Mouse (Mus musculus): ENCODE measurements around the gene Fxyd3. TPM values are rescaled to one million over a fixed set of nuclear protein-coding genes. Genes with fewer than 3 reads are reported as not detected.
A peak's percentile ranks its signal among the peaks of the same experiment; 100 is the strongest.

Fxyd3 gene
- polyA plus RNA-seq, 1 experiment from 2014 or later: 0.43 TPM

DNA sequence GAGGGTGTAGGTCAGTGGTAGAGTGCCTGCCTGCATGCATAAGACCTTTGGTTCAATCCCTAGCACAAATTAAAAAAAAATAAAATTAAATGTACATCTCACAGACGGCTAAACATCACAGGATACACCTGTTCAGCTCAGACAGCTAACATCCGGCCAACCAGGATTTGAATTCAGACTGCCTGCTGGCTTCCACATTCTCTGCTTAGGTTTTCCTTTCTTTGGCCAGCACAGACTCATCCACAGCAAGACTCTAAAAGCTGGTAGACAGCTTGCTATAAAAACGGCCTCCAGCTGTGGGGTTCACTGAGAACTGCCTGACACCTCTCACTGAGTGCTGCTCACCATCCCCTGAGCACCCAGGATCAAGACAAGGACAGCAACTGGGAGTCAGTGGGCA, 29.7 kb upstream of the Fxyd3 start:
- WGBS: 59% methylated on average over 3 of the region's 3 CpGs

GRCm38 (mm10) chr7:31105061-31105768, 28.7 kb upstream of the Fxyd3 start:
- Histone ChIP-seq H3K4me2 (ENCODE audit: low read length) (no peak overlapping the region), H3K27ac (ENCODE audit: low read depth, low read length) (no peak overlapping the region), H3K4me3 (ENCODE audit: low read length) (no peak overlapping the region), H3K9ac (ENCODE audit: low read depth, low read length) (no peak overlapping the region), H3K9me3 (ENCODE audit: control insufficient read depth, low read length) (no peaks in the 10 kb centered on the region), H3K36me3 (ENCODE audit: control insufficient read depth, insufficient read depth, low read length) (no peaks in the 10 kb centered on the region), H3K27me3 (replicated peaks; ENCODE audit: control insufficient read depth, insufficient read depth, low read length) (no peaks in the 10 kb centered on the region), H3K4me1 (ENCODE audit: control insufficient read depth, insufficient read depth, low read depth, low read length) (no peaks in the 10 kb centered on the region)
- no peak for ATAC-seq
- WGBS: 62% methylated on average over 15 of the region's 15 CpGs

More for the DNA sequence above, 29.7 kb upstream of the Fxyd3 start:
- Histone ChIP-seq H3K4me1 (ENCODE audit: control insufficient read depth, insufficient read depth, low read depth, low read length) (no peaks in the 10 kb centered on the region), H3K4me3 (ENCODE audit: low read length) (no peak overlapping the region), H3K4me2 (ENCODE audit: low read length) (no peak overlapping the region), H3K36me3 (ENCODE audit: control insufficient read depth, insufficient read depth, low read length) (no peaks in the 10 kb centered on the region), H3K9ac (ENCODE audit: low read depth, low read length) (no peak overlapping the region), H3K27me3 (replicated peaks; ENCODE audit: control insufficient read depth, insufficient read depth, low read length) (no peaks in the 10 kb centered on the region), H3K9me3 (ENCODE audit: control insufficient read depth, low read length) (no peaks in the 10 kb centered on the region), H3K27ac (ENCODE audit: low read depth, low read length) (no peak overlapping the region)
- ATAC-seq: no peak

DNA sequence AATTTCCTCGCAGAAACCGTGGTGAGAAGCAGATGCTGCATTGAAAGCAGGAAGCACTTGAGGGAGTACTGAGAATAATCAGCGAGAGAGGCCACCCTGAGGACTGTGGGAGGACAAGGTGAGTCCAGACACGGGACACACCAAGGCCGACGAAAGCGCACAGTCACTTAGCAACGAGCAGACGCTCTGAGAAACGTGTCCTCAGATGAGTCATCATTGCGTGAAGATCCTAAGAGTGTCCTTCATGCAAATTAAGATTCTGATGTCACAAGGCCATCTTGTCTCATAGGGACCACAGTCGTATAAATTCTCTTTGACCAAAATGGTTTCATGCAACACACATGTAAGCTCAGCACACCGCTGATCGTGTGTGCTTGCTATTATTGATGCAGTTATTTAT, 24.3 kb upstream of the Fxyd3 start:
- no peaks in the 10 kb centered on the region for H3K9me3 ChIP-seq (ENCODE audit: control insufficient read depth, low read length)
- peaks cover 3% of the 10 kb centered on the region; the same call in 1 of the 2 replicates for H3K4me1 ChIP-seq (ENCODE audit: control insufficient read depth, insufficient read depth, low read depth, low read length)
- no peak overlapping the region for H3K27ac ChIP-seq (ENCODE audit: low read depth, low read length)
- H3K4me2 ChIP-seq (ENCODE audit: low read length): no peak overlapping the region
- H3K4me3 ChIP-seq (ENCODE audit: low read length): no peak overlapping the region
- 81% methylated on average over 14 of the region's 14 CpGs for WGBS
- no peaks in the 10 kb centered on the region for H3K36me3 ChIP-seq (ENCODE audit: control insufficient read depth, insufficient read depth, low read length)
- no peaks in the 10 kb centered on the region for H3K27me3 ChIP-seq (replicated peaks; ENCODE audit: control insufficient read depth, insufficient read depth, low read length)
- H3K9ac ChIP-seq (ENCODE audit: low read depth, low read length): no peak overlapping the region
- no peak for ATAC-seq

- H3K27ac ChIP-seq (ENCODE audit: low read depth, low read length): no peak overlapping the region
- no peak overlapping the region for H3K4me2 ChIP-seq (ENCODE audit: low read length)
- ATAC-seq: no peak
- no peak overlapping the region for H3K4me3 ChIP-seq (ENCODE audit: low read length)
- no peak overlapping the region for H3K9ac ChIP-seq (ENCODE audit: low read depth, low read length)
- H3K4me1 ChIP-seq (ENCODE audit: control insufficient read depth, insufficient read depth, low read depth, low read length): peaks cover 3% of the 10 kb centered on the region; the same call in 1 of the 2 replicates
- H3K36me3 ChIP-seq (ENCODE audit: control insufficient read depth, insufficient read depth, low read length): no peaks in the 10 kb centered on the region
- 92% methylated on average over 6 of the region's 6 CpGs for WGBS
- H3K9me3 ChIP-seq (ENCODE audit: control insufficient read depth, low read length): no peaks in the 10 kb centered on the region
- no peaks in the 10 kb centered on the region for H3K27me3 ChIP-seq (replicated peaks; ENCODE audit: control insufficient read depth, insufficient read depth, low read length)
Measured at GRCm38 (mm10) chr7:31099612-31099982, 23.1 kb upstream of the Fxyd3 start.

GRCm38 (mm10) chr7:31098697-31099611, 22.4 kb upstream of the Fxyd3 start:
- H3K9me3 ChIP-seq (ENCODE audit: control insufficient read depth, low read length): no peaks in the 10 kb centered on the region
- peaks cover 3% of the 10 kb centered on the region; the same call in 1 of the 2 replicates for H3K4me1 ChIP-seq (ENCODE audit: control insufficient read depth, insufficient read depth, low read depth, low read length)
- no peak overlapping the region for H3K9ac ChIP-seq (ENCODE audit: low read depth, low read length)
- H3K4me3 ChIP-seq (ENCODE audit: low read length): no peak overlapping the region
- H3K27ac ChIP-seq (ENCODE audit: low read depth, low read length): no peak overlapping the region
- no peak for ATAC-seq
- WGBS: 81% methylated on average over 22 of the region's 22 CpGs
- no peak overlapping the region for H3K4me2 ChIP-seq (ENCODE audit: low read length)
- H3K27me3 ChIP-seq (replicated peaks; ENCODE audit: control insufficient read depth, insufficient read depth, low read length): no peaks in the 10 kb centered on the region
- H3K36me3 ChIP-seq (ENCODE audit: control insufficient read depth, insufficient read depth, low read length): no peaks in the 10 kb centered on the region

DNA sequence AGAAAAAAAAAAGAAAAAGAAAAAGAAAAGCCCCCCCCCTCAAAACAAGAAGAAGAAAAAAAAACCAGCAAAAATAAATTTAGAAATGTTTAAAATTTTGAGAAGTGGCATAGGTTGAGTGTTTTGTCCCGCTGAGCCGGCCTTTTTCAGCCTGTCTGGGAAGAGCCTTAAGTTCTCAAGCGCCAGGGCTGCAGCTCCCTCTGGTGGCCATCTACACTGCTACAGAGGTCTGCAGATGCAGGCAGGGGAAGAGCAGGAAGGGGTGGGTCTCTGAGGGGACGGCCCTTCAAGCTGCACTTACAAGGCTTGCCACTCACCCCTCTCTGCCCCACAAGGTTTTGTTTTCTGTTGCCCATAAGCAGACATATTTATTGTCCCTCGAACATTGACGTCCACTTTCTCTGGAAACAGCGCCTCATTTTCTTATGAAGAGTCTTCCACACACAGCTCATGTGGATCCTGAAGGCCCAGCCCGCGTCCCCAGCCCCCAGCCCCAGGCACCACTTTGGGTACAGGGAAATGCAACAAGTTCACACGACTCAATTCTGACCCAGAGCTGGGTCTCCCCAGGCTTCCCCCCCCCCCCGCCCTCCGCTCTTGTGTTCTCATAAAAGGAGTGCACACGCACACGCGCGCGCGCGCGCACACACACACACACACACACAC, 21.2 kb upstream of the Fxyd3 start:
- peaks cover 3% of the 10 kb centered on the region; the same call in 1 of the 2 replicates for H3K4me1 ChIP-seq (ENCODE audit: control insufficient read depth, insufficient read depth, low read depth, low read length)
- peak overlapping the region; percentile 25; the same call in 1 of the 2 replicates for H3K9ac ChIP-seq (ENCODE audit: low read depth, low read length)
- peak; percentile 95 for ATAC-seq
- no peaks in the 10 kb centered on the region for H3K9me3 ChIP-seq (ENCODE audit: control insufficient read depth, low read length)
- H3K36me3 ChIP-seq (ENCODE audit: control insufficient read depth, insufficient read depth, low read length): no peaks in the 10 kb centered on the region
- no peaks in the 10 kb centered on the region for H3K27me3 ChIP-seq (replicated peaks; ENCODE audit: control insufficient read depth, insufficient read depth, low read length)
- 42% methylated on average over 19 of the region's 20 CpGs for WGBS
- no peak overlapping the region for H3K27ac ChIP-seq (ENCODE audit: low read depth, low read length)
- peak overlapping the region; percentile 17 for H3K4me3 ChIP-seq (ENCODE audit: low read length)
- H3K4me2 ChIP-seq (ENCODE audit: low read length): peak overlapping the region; percentile 52

DNA sequence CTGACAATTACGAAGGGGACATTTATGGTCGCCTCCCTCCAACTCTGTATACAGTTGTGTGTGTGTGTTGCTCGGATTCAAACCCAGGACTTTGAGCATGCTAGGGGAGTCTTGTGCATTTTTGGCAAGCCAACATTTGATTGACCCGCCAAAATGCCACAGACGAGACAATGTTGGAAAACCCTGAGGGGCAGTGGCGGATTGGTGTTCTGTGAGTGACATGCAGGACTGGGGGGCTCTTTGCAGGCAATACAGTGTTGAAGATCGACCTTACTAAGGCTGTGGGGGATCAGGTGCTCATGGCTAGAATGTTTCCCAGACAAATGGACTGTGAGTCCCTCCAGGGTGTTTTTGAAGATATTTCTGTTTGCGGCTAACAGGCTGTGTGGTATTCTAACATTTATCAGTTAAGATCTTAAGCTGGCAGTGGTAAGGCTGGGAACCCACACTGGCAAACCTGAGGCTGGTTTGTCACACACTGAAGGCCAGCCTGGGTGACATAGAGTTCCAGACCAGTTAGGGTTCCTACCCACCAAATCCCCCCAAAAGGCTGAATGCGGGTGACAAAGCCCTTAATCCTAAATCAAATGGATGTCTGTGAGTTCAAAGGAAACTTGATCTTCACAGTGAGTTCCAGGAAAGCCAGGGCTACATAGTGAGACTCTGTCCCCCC, 20.5 kb upstream of the Fxyd3 start:
- peaks cover 3% of the 10 kb centered on the region; the same call in 1 of the 2 replicates for H3K4me1 ChIP-seq (ENCODE audit: control insufficient read depth, insufficient read depth, low read depth, low read length)
- H3K9ac ChIP-seq (ENCODE audit: low read depth, low read length): no peak overlapping the region
- WGBS: 74% methylated on average over 9 of the region's 9 CpGs
- no peak overlapping the region for H3K4me2 ChIP-seq (ENCODE audit: low read length)
- no peak overlapping the region for H3K4me3 ChIP-seq (ENCODE audit: low read length)
- H3K9me3 ChIP-seq (ENCODE audit: control insufficient read depth, low read length): no peaks in the 10 kb centered on the region
- no peaks in the 10 kb centered on the region for H3K36me3 ChIP-seq (ENCODE audit: control insufficient read depth, insufficient read depth, low read length)
- H3K27me3 ChIP-seq (replicated peaks; ENCODE audit: control insufficient read depth, insufficient read depth, low read length): no peaks in the 10 kb centered on the region
- ATAC-seq: no peak
- H3K27ac ChIP-seq (ENCODE audit: low read depth, low read length): no peak overlapping the region

DNA sequence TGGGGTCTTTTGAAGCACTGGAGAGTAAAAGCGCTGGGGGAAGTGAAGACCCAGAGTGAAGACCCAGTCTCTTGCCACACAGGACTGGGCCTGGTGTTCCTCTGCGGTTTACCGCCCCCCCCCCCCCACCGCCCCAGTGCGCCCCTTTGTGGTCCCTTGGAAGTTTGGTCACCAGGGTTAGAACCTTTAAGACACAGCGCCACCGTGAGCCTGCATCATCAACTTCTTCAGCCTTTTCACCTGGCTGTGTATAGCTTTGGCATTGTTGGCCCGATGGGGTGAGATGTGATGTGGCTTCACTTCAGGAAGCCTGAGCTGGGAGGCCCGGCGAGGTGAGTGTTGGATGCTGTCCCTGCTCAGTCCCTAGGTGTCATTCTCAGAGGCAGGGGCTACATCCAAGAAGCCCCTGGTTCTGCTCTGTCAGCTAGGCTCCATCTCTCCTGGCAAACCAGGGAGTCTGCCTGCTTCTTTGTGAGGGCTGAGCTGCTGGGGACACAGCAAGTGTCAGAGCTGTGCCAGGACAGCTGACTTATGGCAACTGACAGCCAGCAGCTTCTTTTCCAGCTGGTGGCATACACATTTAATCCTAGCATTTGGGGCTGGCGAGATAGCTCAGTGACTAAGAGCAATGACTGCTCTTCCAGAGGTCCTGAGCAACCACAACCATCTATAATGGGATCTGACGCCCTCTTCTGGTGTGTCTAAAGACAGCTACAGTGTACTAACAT, 18.4 kb upstream of the Fxyd3 start:
- Histone ChIP-seq H3K9ac (ENCODE audit: low read depth, low read length) (no peak overlapping the region), H3K4me2 (ENCODE audit: low read length) (no peak overlapping the region), H3K36me3 (ENCODE audit: control insufficient read depth, insufficient read depth, low read length) (no peaks in the 10 kb centered on the region), H3K4me1 (ENCODE audit: control insufficient read depth, insufficient read depth, low read depth, low read length) (peaks cover 3% of the 10 kb centered on the region; the same call in 1 of the 2 replicates), H3K27me3 (replicated peaks; ENCODE audit: control insufficient read depth, insufficient read depth, low read length) (no peaks in the 10 kb centered on the region), H3K27ac (ENCODE audit: low read depth, low read length) (no peak overlapping the region), H3K4me3 (ENCODE audit: low read length) (no peak overlapping the region), H3K9me3 (ENCODE audit: control insufficient read depth, low read length) (no peaks in the 10 kb centered on the region)
- WGBS: 28% methylated on average over 11 of the region's 12 CpGs
- no peak for ATAC-seq

All from hindbrain, embryonic 16.5 days (tissue).